Mouse (Mus musculus): ENCODE data around the gene Frrs1. TPM values are rescaled to one million over a fixed set of nuclear protein-coding genes. Genes with fewer than 3 reads are reported as not detected.

The Frrs1 gene
- polyA plus RNA-seq, 1 experiment from 2014 or later = 34.5 TPM

- Histone ChIP-seq H3K4me3 (replicated peaks) (no peak overlapping the region), H3K4me2 (no peak overlapping the region), H3K36me3 (no peaks in the 10 kb centered on the region), H3K27me3 (replicated peaks) (no peaks in the 10 kb centered on the region), H3K27ac (no peak overlapping the region), H3K9me3 (no peaks in the 10 kb centered on the region), H3K9ac (no peak overlapping the region), H3K4me1 (no peaks in the 10 kb centered on the region)
- 85% methylated on average over 3 of the region's 3 CpGs for WGBS
- no peak for ATAC-seq (ENCODE audit: insufficient read depth, low FRiP score, low read depth)
These were observed 62.3 kb downstream of the Frrs1 start for GRCm38 (mm10) chr3:116921535-116921934.

GRCm38 (mm10) chr3:116923042-116923441 is 63.8 kb downstream of the Frrs1 start:
- Histone ChIP-seq H3K27ac (no peak overlapping the region), H3K4me3 (replicated peaks) (no peak overlapping the region), H3K9ac (no peak overlapping the region), H3K36me3 (no peaks in the 10 kb centered on the region), H3K27me3 (replicated peaks) (no peaks in the 10 kb centered on the region), H3K4me1 (no peaks in the 10 kb centered on the region), H3K9me3 (no peaks in the 10 kb centered on the region), H3K4me2 (no peak overlapping the region)
- 50% methylated on average over 12 of the region's 12 CpGs for WGBS
- ATAC-seq (ENCODE audit: insufficient read depth, low FRiP score, low read depth) = no peak

- H3K4me2 ChIP-seq = no peak overlapping the region
- ATAC-seq (ENCODE audit: insufficient read depth, low FRiP score, low read depth) = no peak
- no peak overlapping the region for H3K4me3 ChIP-seq (replicated peaks)
- no peaks in the 10 kb centered on the region for H3K4me1 ChIP-seq
- H3K36me3 ChIP-seq = no peaks in the 10 kb centered on the region
- WGBS = 80% methylated on average over 4 of the region's 4 CpGs
- H3K9me3 ChIP-seq = no peaks in the 10 kb centered on the region
- no peaks in the 10 kb centered on the region for H3K27me3 ChIP-seq (replicated peaks)
- no peak overlapping the region for H3K9ac ChIP-seq
- H3K27ac ChIP-seq = no peak overlapping the region
These were observed 69.7 kb downstream of the Frrs1 start for GRCm38 (mm10) chr3:116928994-116929393.

GRCm38 (mm10) chr3:116933158-116933557 is 73.9 kb downstream of the Frrs1 start:
- no peak overlapping the region for H3K9ac ChIP-seq
- H3K27ac ChIP-seq = no peak overlapping the region
- no peaks in the 10 kb centered on the region for H3K4me1 ChIP-seq
- H3K27me3 ChIP-seq (replicated peaks) = no peaks in the 10 kb centered on the region
- H3K9me3 ChIP-seq = no peaks in the 10 kb centered on the region
- no peak for ATAC-seq (ENCODE audit: insufficient read depth, low FRiP score, low read depth)
- no peaks in the 10 kb centered on the region for H3K36me3 ChIP-seq
- no peak overlapping the region for H3K4me2 ChIP-seq
- WGBS = 53% methylated on average over 1 of the region's 1 CpGs
- H3K4me3 ChIP-seq (replicated peaks) = no peak overlapping the region

- no peak for ATAC-seq (ENCODE audit: insufficient read depth, low FRiP score, low read depth)
- H3K9ac ChIP-seq = no peak overlapping the region
- H3K27me3 ChIP-seq (replicated peaks) = no peaks in the 10 kb centered on the region
- 66% methylated on average over 4 of the region's 4 CpGs for WGBS
- no peak overlapping the region for H3K27ac ChIP-seq
- H3K4me3 ChIP-seq (replicated peaks) = no peak overlapping the region
- no peaks in the 10 kb centered on the region for H3K36me3 ChIP-seq
- no peak overlapping the region for H3K4me2 ChIP-seq
- no peaks in the 10 kb centered on the region for H3K4me1 ChIP-seq
- no peaks in the 10 kb centered on the region for H3K9me3 ChIP-seq
These were observed 77.8 kb downstream of the Frrs1 start for GRCm38 (mm10) chr3:116936934-116937691.

- Histone ChIP-seq H3K9me3 (no peaks in the 10 kb centered on the region), H3K4me1 (no peaks in the 10 kb centered on the region), H3K4me3 (replicated peaks) (no peak overlapping the region), H3K36me3 (no peaks in the 10 kb centered on the region), H3K9ac (no peak overlapping the region), H3K27ac (no peak overlapping the region), H3K27me3 (replicated peaks) (no peaks in the 10 kb centered on the region), H3K4me2 (no peak overlapping the region)
- WGBS = 70% methylated on average over 10 of the region's 10 CpGs
- ATAC-seq (ENCODE audit: insufficient read depth, low FRiP score, low read depth) = no peak
These were observed 81.7 kb downstream of the Frrs1 start for GRCm38 (mm10) chr3:116940804-116941558.

GRCm38 (mm10) chr3:116941559-116942117 is 82.4 kb downstream of the Frrs1 start:
- H3K27me3 ChIP-seq (replicated peaks) = no peaks in the 10 kb centered on the region
- H3K9me3 ChIP-seq = no peaks in the 10 kb centered on the region
- H3K4me1 ChIP-seq = no peaks in the 10 kb centered on the region
- no peak for ATAC-seq (ENCODE audit: insufficient read depth, low FRiP score, low read depth)
- no peak overlapping the region for H3K9ac ChIP-seq
- H3K27ac ChIP-seq = no peak overlapping the region
- H3K4me3 ChIP-seq (replicated peaks) = no peak overlapping the region
- WGBS = 96% methylated on average over 1 of the region's 1 CpGs
- no peak overlapping the region for H3K4me2 ChIP-seq
- H3K36me3 ChIP-seq = no peaks in the 10 kb centered on the region

- Histone ChIP-seq H3K9ac (no peak overlapping the region), H3K4me3 (replicated peaks) (no peak overlapping the region), H3K27ac (no peak overlapping the region), H3K9me3 (no peaks in the 10 kb centered on the region), H3K4me1 (no peaks in the 10 kb centered on the region), H3K27me3 (replicated peaks) (no peaks in the 10 kb centered on the region), H3K36me3 (no peaks in the 10 kb centered on the region), H3K4me2 (no peak overlapping the region)
- ATAC-seq (ENCODE audit: insufficient read depth, low FRiP score, low read depth) = no peak
- 48% methylated on average over 6 of the region's 6 CpGs for WGBS
These were observed 83.5 kb downstream of the Frrs1 start for GRCm38 (mm10) chr3:116942751-116943150.

- Histone ChIP-seq H3K9me3 (no peaks in the 10 kb centered on the region), H3K9ac (no peak overlapping the region), H3K27ac (no peak overlapping the region), H3K36me3 (no peaks in the 10 kb centered on the region), H3K27me3 (replicated peaks) (no peaks in the 10 kb centered on the region), H3K4me2 (no peak overlapping the region), H3K4me1 (no peaks in the 10 kb centered on the region), H3K4me3 (replicated peaks) (no peak overlapping the region)
- no peak for ATAC-seq (ENCODE audit: insufficient read depth, low FRiP score, low read depth)
- WGBS = 76% methylated on average over 4 of the region's 4 CpGs
These were observed 84.2 kb downstream of the Frrs1 start for GRCm38 (mm10) chr3:116943422-116943821.

GRCm38 (mm10) chr3:116946476-116946875 is 87.2 kb downstream of the Frrs1 start:
- ATAC-seq (ENCODE audit: insufficient read depth, low FRiP score, low read depth) = no peak
- 82% methylated on average over 4 of the region's 4 CpGs for WGBS
- H3K4me1 ChIP-seq = no peaks in the 10 kb centered on the region
- H3K36me3 ChIP-seq = no peaks in the 10 kb centered on the region
- no peak overlapping the region for H3K4me3 ChIP-seq (replicated peaks)
- no peak overlapping the region for H3K4me2 ChIP-seq
- H3K27ac ChIP-seq = no peak overlapping the region
- H3K9me3 ChIP-seq = no peaks in the 10 kb centered on the region
- no peak overlapping the region for H3K9ac ChIP-seq
- no peaks in the 10 kb centered on the region for H3K27me3 ChIP-seq (replicated peaks)

GRCm38 (mm10) chr3:116950665-116951115 is 91.4 kb downstream of the Frrs1 start:
- peak; percentile 47; the same call in 1 of the 2 replicates for ATAC-seq (ENCODE audit: insufficient read depth, low FRiP score, low read depth)
- Histone ChIP-seq H3K9ac (no peak overlapping the region), H3K4me1 (no peaks in the 10 kb centered on the region), H3K9me3 (no peaks in the 10 kb centered on the region), H3K36me3 (no peaks in the 10 kb centered on the region), H3K27me3 (replicated peaks) (no peaks in the 10 kb centered on the region), H3K27ac (no peak overlapping the region), H3K4me2 (no peak overlapping the region), H3K4me3 (replicated peaks) (no peak overlapping the region)
- WGBS = 65% methylated on average over 6 of the region's 6 CpGs

GRCm38 (mm10) chr3:116951489-116951888 is 92.2 kb downstream of the Frrs1 start:
- Histone ChIP-seq H3K4me2 (no peak overlapping the region), H3K9ac (no peak overlapping the region), H3K36me3 (no peaks in the 10 kb centered on the region), H3K4me1 (no peaks in the 10 kb centered on the region), H3K4me3 (replicated peaks) (no peak overlapping the region), H3K9me3 (no peaks in the 10 kb centered on the region), H3K27me3 (replicated peaks) (no peaks in the 10 kb centered on the region), H3K27ac (no peak overlapping the region)
- ATAC-seq (ENCODE audit: insufficient read depth, low FRiP score, low read depth) = no peak
- 64% methylated on average over 3 of the region's 3 CpGs for WGBS
